Mouse (Mus musculus): Measurements from ENCODE around the gene Plekhf1. TPM values are rescaled to one million over a fixed set of nuclear protein-coding genes. Genes with fewer than 3 reads are reported as not detected.

Plekhf1 gene
- polyA plus RNA-seq, 1 experiment = 2.7 TPM

DNA sequence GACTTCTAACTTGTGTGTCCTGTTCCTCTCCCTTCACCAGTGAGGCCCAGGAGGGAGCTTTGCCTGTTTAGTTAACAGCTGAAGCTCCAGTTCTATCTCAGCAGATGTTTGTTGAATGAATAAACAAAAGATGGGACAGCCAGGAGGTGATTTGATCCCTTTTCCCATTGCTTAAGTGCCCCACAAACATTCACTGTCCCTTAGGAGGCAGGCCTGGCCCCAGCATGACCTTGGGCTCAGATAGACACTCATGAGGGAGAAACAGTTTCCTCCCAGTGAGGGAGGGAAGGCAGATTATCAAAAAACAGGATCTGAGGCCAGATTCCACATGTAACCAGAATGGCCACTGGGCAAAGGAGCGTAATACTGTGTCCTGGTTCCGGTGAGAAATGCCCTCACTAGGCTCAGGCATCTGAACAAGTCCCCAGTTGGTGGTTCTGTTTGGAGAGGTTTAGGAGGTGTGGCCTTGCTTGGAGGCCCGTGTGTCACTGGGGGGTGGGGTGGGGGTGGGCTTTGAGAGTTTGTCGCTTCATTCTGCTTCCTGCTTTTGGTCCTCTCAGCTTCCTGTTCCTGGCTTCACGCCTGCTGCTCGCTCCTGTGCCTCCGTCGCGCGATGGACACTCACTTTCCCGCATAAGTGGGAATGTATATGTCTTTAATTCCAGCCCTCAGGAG is 18.2 kb downstream of the Plekhf1 start:
- Histone ChIP-seq H3K27ac (ENCODE audit: control insufficient read depth, insufficient read depth, low read depth, low read length) (no peak overlapping the region), H3K36me3 (ENCODE audit: control insufficient read depth, insufficient read depth, low read length) (no peaks in the 10 kb centered on the region), H3K4me1 (ENCODE audit: control insufficient read depth, insufficient read depth, low read length) (peaks cover 2% of the 10 kb centered on the region; the same call in 1 of the 2 replicates), H3K27me3 (ENCODE audit: control insufficient read depth, insufficient read depth, low read length) (no peaks in the 10 kb centered on the region), H3K4me3 (ENCODE audit: control insufficient read depth, low read depth, low read length) (no peak overlapping the region)
- TF ChIP-seq CTCF (IDR thresholded peaks at IDR 0.05; ENCODE audit: control insufficient read depth, insufficient read depth, insufficient replicate concordance, low read depth, low read length) (no peak), POLR2A (IDR thresholded peaks at IDR 0.05; ENCODE audit: control insufficient read depth, low read depth, low read length) (no peak)

- H3K27me3 ChIP-seq (ENCODE audit: control insufficient read depth, insufficient read depth, low read length) = no peaks in the 10 kb centered on the region
- peaks cover 2% of the 10 kb centered on the region; the same call in 1 of the 2 replicates for H3K4me1 ChIP-seq (ENCODE audit: control insufficient read depth, insufficient read depth, low read length)
- H3K36me3 ChIP-seq (ENCODE audit: control insufficient read depth, insufficient read depth, low read length) = no peaks in the 10 kb centered on the region
- no peak for TF ChIP-seq CTCF (IDR thresholded peaks at IDR 0.05; ENCODE audit: control insufficient read depth, insufficient read depth, insufficient replicate concordance, low read depth, low read length)
- H3K4me3 ChIP-seq (ENCODE audit: control insufficient read depth, low read depth, low read length) = no peak overlapping the region
- no peak overlapping the region for H3K27ac ChIP-seq (ENCODE audit: control insufficient read depth, insufficient read depth, low read depth, low read length)
Observed at GRCm38 (mm10) chr7:38208969-38209368, 18.8 kb downstream of the Plekhf1 start.

DNA sequence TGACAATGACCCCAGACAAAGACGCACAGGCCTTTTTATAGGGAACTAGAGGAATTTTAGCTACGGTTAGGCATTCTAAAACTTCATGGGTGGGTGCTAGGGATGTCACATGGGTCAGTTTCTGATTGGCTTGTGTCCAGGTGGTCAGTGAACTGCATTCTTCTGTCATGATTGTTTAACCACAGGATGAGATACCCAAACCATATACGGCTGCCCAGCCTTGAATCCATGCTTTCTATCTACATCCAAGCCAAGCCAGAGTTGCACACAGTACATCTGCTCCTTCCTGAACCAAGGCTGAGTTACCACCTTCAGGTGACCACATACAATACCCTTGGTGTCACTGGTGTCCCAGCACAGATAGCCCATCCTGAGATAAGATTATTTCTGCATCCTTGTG is 21.3 kb downstream of the Plekhf1 start:
- H3K27me3 ChIP-seq (ENCODE audit: control insufficient read depth, insufficient read depth, low read length) = no peaks in the 10 kb centered on the region

DNA sequence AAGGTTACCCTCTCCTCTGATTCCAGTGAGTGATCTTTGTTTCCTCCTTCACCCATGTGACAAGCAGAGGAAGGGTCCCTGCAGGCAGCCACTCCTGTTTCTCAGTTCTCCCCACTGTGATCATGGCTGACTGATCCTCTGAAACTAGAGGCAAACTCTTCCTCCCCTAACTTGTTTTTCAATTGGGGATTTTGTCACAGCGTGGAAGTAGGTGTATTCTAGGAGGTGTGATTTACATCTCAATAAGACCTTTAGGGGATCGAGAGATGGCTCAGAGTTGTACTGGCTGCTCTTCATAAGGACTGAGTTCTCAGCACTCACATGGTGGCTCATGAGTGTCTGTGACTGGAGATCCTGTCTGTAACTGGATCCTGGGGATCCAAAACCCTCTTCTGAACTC is 22.0 kb downstream of the Plekhf1 start:
- Histone ChIP-seq H3K36me3 (ENCODE audit: control insufficient read depth, insufficient read depth, low read length) (no peaks in the 10 kb centered on the region), H3K27ac (ENCODE audit: control insufficient read depth, insufficient read depth, low read depth, low read length) (no peak overlapping the region), H3K27me3 (ENCODE audit: control insufficient read depth, insufficient read depth, low read length) (no peaks in the 10 kb centered on the region), H3K4me3 (ENCODE audit: control insufficient read depth, low read depth, low read length) (no peak overlapping the region), H3K4me1 (ENCODE audit: control insufficient read depth, insufficient read depth, low read length) (no peaks in the 10 kb centered on the region)
- TF ChIP-seq CTCF (IDR thresholded peaks at IDR 0.05; ENCODE audit: control insufficient read depth, insufficient read depth, insufficient replicate concordance, low read depth, low read length) = no peak
- TF ChIP-seq POLR2A (IDR thresholded peaks at IDR 0.05; ENCODE audit: control insufficient read depth, low read depth, low read length) = no peak

More for the DNA sequence above, 21.3 kb downstream of the Plekhf1 start:
- Histone ChIP-seq H3K27ac (ENCODE audit: control insufficient read depth, insufficient read depth, low read depth, low read length) (no peak overlapping the region), H3K4me3 (ENCODE audit: control insufficient read depth, low read depth, low read length) (no peak overlapping the region), H3K4me1 (ENCODE audit: control insufficient read depth, insufficient read depth, low read length) (no peaks in the 10 kb centered on the region), H3K36me3 (ENCODE audit: control insufficient read depth, insufficient read depth, low read length) (no peaks in the 10 kb centered on the region)
- no peak for TF ChIP-seq POLR2A (IDR thresholded peaks at IDR 0.05; ENCODE audit: control insufficient read depth, low read depth, low read length)
- TF ChIP-seq CTCF (IDR thresholded peaks at IDR 0.05; ENCODE audit: control insufficient read depth, insufficient read depth, insufficient replicate concordance, low read depth, low read length) = no peak

DNA sequence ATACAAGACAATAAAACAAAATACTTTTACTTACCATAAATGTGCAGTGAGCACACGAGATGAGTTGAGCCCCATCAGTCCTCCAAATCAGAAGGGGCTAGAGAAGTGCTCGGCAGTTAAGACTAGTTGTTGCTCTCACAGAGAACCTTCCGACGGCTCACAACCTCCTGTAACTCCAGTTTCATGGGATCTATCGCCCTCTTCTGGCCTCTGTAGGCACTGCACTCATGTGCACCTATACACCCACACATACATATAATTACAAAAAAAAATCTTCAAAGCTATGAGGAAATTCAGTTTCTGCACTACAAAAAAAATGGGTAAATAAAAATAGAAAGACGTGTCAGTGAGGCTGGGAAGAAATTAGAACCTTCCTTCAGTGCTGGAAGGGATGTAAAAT is 23.5 kb downstream of the Plekhf1 start:
- no peaks in the 10 kb centered on the region for H3K36me3 ChIP-seq (ENCODE audit: control insufficient read depth, insufficient read depth, low read length)
- H3K27ac ChIP-seq (ENCODE audit: control insufficient read depth, insufficient read depth, low read depth, low read length) = no peak overlapping the region
- no peak overlapping the region for H3K4me3 ChIP-seq (ENCODE audit: control insufficient read depth, low read depth, low read length)
- H3K4me1 ChIP-seq (ENCODE audit: control insufficient read depth, insufficient read depth, low read length) = no peaks in the 10 kb centered on the region
- no peak for TF ChIP-seq POLR2A (IDR thresholded peaks at IDR 0.05; ENCODE audit: control insufficient read depth, low read depth, low read length)
- peak; percentile 47; the same call in 1 of the 2 replicates for TF ChIP-seq CTCF (IDR thresholded peaks at IDR 0.05; ENCODE audit: control insufficient read depth, insufficient read depth, insufficient replicate concordance, low read depth, low read length)
- no peaks in the 10 kb centered on the region for H3K27me3 ChIP-seq (ENCODE audit: control insufficient read depth, insufficient read depth, low read length)

DNA sequence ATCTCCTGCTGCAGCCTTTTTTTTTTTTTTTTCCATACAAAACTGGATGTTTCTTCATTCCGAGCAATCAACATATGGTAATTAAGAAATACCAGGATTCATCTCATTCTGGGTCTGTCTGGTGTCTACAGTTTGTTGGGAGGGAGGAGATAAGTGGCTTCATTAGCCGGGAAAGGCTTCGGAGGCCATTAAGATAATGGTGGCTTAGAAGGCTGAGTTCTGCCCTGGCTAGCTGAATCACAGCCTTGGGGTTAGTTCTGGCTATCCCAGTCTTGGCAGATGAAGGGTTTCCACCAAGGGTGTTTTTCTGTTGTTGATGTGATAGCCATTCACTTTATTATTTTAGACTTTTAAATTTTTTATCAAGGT is 26.5 kb downstream of the Plekhf1 start:
- no peaks in the 10 kb centered on the region for H3K36me3 ChIP-seq (ENCODE audit: control insufficient read depth, insufficient read depth, low read length)
- no peaks in the 10 kb centered on the region; the same call in 1 of the 2 replicates for H3K4me1 ChIP-seq (ENCODE audit: control insufficient read depth, insufficient read depth, low read length)
- H3K27me3 ChIP-seq (ENCODE audit: control insufficient read depth, insufficient read depth, low read length) = no peaks in the 10 kb centered on the region
- no peak overlapping the region for H3K4me3 ChIP-seq (ENCODE audit: control insufficient read depth, low read depth, low read length)
- TF ChIP-seq CTCF (IDR thresholded peaks at IDR 0.05; ENCODE audit: control insufficient read depth, insufficient read depth, insufficient replicate concordance, low read depth, low read length) = no peak
- no peak for TF ChIP-seq POLR2A (IDR thresholded peaks at IDR 0.05; ENCODE audit: control insufficient read depth, low read depth, low read length)
- H3K27ac ChIP-seq (ENCODE audit: control insufficient read depth, insufficient read depth, low read depth, low read length) = no peak overlapping the region

DNA sequence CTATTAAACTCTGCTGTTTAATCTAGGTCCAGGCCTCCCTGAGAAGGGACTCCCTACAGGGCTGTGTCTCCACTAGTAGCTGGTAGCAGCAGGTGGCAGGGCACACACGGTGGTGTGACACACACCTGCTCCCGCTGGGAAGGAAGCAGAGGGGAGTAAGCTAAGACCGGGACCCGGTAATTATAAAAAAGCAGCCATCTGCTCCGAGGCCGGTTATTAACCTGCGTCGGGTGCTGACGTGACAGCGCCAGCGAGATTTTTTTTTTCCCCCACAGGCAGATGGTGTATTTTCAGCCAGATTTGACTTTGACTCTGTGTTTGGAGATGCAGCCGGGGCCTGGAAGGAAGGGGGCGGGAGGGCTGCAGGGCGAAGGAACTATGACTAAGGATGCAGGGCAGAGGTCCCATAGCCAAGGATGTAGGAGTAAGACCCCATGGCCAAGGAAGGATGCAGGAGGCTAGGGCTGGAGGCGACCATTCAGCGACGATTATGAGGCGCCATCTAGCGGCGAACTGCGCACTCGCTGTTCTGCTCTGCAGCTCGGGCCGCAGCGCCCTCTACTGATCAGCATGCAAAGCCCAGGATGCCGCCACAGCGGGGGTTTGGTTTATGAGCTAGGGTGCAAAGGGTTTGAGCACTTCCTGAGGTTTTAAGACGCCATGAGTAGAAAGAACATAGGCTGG is 27.1 kb downstream of the Plekhf1 start:
- TF ChIP-seq POLR2A (IDR thresholded peaks at IDR 0.05; ENCODE audit: control insufficient read depth, low read depth, low read length) (no peak), CTCF (IDR thresholded peaks at IDR 0.05; ENCODE audit: control insufficient read depth, insufficient read depth, insufficient replicate concordance, low read depth, low read length) (peak; percentile 100)
- Histone ChIP-seq H3K27me3 (ENCODE audit: control insufficient read depth, insufficient read depth, low read length) (no peaks in the 10 kb centered on the region), H3K4me1 (ENCODE audit: control insufficient read depth, insufficient read depth, low read length) (no peaks in the 10 kb centered on the region; the same call in 1 of the 2 replicates), H3K4me3 (ENCODE audit: control insufficient read depth, low read depth, low read length) (peak overlapping the region; percentile 64), H3K36me3 (ENCODE audit: control insufficient read depth, insufficient read depth, low read length) (no peaks in the 10 kb centered on the region), H3K27ac (ENCODE audit: control insufficient read depth, insufficient read depth, low read depth, low read length) (no peak overlapping the region)

Measured in testis, adult 2 months (tissue).